Mouse (Mus musculus): ENCODE results near the gene Tgm4.

DNA sequence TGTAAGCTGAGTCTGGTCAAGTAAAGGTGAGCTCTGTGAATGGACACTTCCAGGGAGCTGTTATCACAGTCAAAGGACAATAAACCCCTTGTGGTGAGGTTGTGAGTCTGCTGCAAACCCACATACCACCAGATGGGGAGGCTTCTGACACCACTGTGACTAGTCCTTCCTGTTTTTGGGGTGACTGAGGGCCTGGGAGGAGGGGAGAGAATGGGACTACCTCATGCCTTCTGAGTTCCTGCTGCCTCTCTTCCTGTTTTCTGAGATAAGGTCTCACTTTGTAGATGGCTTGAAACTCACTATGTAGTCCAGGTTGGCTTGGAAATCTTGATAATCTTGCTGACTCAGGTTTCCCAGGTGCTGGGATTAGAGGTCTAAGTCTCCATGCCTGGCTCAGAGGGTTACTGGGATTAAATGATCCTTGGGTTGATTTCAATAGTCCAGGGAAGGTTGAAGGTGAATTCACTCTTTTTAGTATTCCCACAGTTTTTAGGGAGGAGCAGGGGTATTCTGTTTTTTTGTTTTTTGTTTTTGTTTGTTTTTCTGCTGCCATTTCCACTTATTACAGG, 24.3 kb downstream of the Tgm4 start:
- no peak for TF ChIP-seq CTCF (conservative IDR thresholded peaks at IDR 0.05; ENCODE audit: insufficient read depth, insufficient read length, low read depth, low read length)
- TF ChIP-seq POLR2A (IDR thresholded peaks at IDR 0.05; ENCODE audit: low read depth, low read length), result no peak

Data from kidney, adult 2 months (tissue).